In genomic region chr4:63291658-63292057, GRCm38 (mm10) we compare ENCODE assay signal across 15 mouse cellular contexts. TPM values are rescaled to one million over a fixed set of nuclear protein-coding genes. Genes with fewer than 3 reads are reported as not detected.
DNase-seq lines count a peak whose midpoint lies in the region; ATAC-seq and TF ChIP-seq lines count a peak whose summit lies in the region.
"Had no signal": no experiment of that assay in that cellular context is flagged by ENCODE, and none has a peak within 500 bp of the region (broad histone marks: within the 10 kb centered on the region; RNA-seq: fewer than 3 reads in every experiment).

No protein-coding gene starts in this region.

- H3K4me3 ChIP-seq in heart, embryonic 15.5 days = no peak overlapping the region
- no peak overlapping the region for H3K4me3 ChIP-seq in midbrain, embryonic 11.5 days (ENCODE audit: low read depth, low read length)
- no peak overlapping the region for H3K4me3 ChIP-seq in midbrain, postnatal 0 days (ENCODE audit: low read depth, low read length)
- H3K4me3 ChIP-seq in forebrain, postnatal 0 days (ENCODE audit: low read depth, low read length) = no peak overlapping the region
- H3K4me3 ChIP-seq: megakaryocyte, embryonic 14.5 days had no signal

- no peaks in the 10 kb centered on the region for H3K36me3 ChIP-seq in heart, embryonic 15.5 days
- no peaks in the 10 kb centered on the region for H3K36me3 ChIP-seq in midbrain, embryonic 11.5 days (ENCODE audit: control insufficient read depth, insufficient read depth, low read length)
- H3K36me3 ChIP-seq in midbrain, postnatal 0 days (ENCODE audit: insufficient read depth, low read length) = no peaks in the 10 kb centered on the region
- H3K36me3 ChIP-seq in forebrain, postnatal 0 days (ENCODE audit: insufficient read depth) = no peaks in the 10 kb centered on the region

- peak overlapping the region; percentile 69 for H3K27ac ChIP-seq in heart, embryonic 15.5 days
- no peak overlapping the region for H3K27ac ChIP-seq in midbrain, embryonic 11.5 days (ENCODE audit: low read depth, low read length)
- H3K27ac ChIP-seq in midbrain, postnatal 0 days (ENCODE audit: low read depth, low read length) = no peak overlapping the region
- H3K27ac ChIP-seq in forebrain, postnatal 0 days (ENCODE audit: low read depth, low read length) = no peak overlapping the region

- no peaks in the 10 kb centered on the region for H3K9me3 ChIP-seq in heart, embryonic 15.5 days (replicated peaks)
- H3K9me3 ChIP-seq in midbrain, embryonic 11.5 days (ENCODE audit: control insufficient read depth, low read length) = no peaks in the 10 kb centered on the region
- no peaks in the 10 kb centered on the region for H3K9me3 ChIP-seq in midbrain, postnatal 0 days (ENCODE audit: low read length)
- H3K9me3 ChIP-seq in forebrain, postnatal 0 days (ENCODE audit: low read length) = no peaks in the 10 kb centered on the region
- H3K9me3 ChIP-seq: megakaryocyte, embryonic 14.5 days had no signal

- DNase-seq in heart, postnatal 14 days = no peak
- DNase-seq in midbrain, embryonic 11.5 days (ENCODE audit: low spot score, missing footprints) = peak; percentile 67
- DNase-seq in midbrain, postnatal 0 days (ENCODE audit: low spot score) = no peak
- DNase-seq in forebrain, postnatal 0 days = no peak
- DNase-seq in spleen, postnatal 36 days (ENCODE audit: low spot score in 2 of 2) = no peak
- no peak for DNase-seq in gastrocnemius, postnatal 14 days
- DNase-seq: thymus, postnatal 4 days had no signal

- H3K27me3 ChIP-seq in heart, embryonic 15.5 days = no peaks in the 10 kb centered on the region
- H3K27me3 ChIP-seq in midbrain, embryonic 11.5 days (ENCODE audit: control insufficient read depth, insufficient read depth, low read length) = no peaks in the 10 kb centered on the region
- H3K27me3 ChIP-seq in midbrain, postnatal 0 days (ENCODE audit: insufficient read depth, low read length) = no peaks in the 10 kb centered on the region
- no peaks in the 10 kb centered on the region for H3K27me3 ChIP-seq in forebrain, postnatal 0 days (ENCODE audit: insufficient read depth, low read length)

- intact Hi-C loops in heart, postnatal 14 days (cut with DNase I) = no loop called here
- intact Hi-C loops in gastrocnemius, postnatal 14 days (cut with DNase I; ENCODE audit: low total_unique reads) = no loop called here

- H3K4me2 ChIP-seq in heart, embryonic 15.5 days = no peak overlapping the region
- no peak overlapping the region for H3K4me2 ChIP-seq in midbrain, embryonic 11.5 days
- H3K4me2 ChIP-seq in midbrain, postnatal 0 days (ENCODE audit: low read depth, low read length, poor library complexity, severe bottlenecking) = no peak overlapping the region
- no peak overlapping the region for H3K4me2 ChIP-seq in forebrain, postnatal 0 days (ENCODE audit: low read depth)
- H3K4me2 ChIP-seq: liver, embryonic 11.5 days had no signal

- no peak for TF ChIP-seq CTCF in midbrain, postnatal 0 days (IDR thresholded peaks at IDR 0.05)
- TF ChIP-seq CTCF in forebrain, postnatal 0 days (IDR thresholded peaks at IDR 0.05; ENCODE audit: low read depth) = no peak

- WGBS in heart, embryonic 15.5 days = 82% methylated on average over 4 of the region's 4 CpGs
- 91% methylated on average over 4 of the region's 4 CpGs for WGBS in midbrain, embryonic 11.5 days
- 81% methylated on average over 4 of the region's 4 CpGs for WGBS in midbrain, postnatal 0 days
- 67% methylated on average over 4 of the region's 4 CpGs for WGBS in forebrain, postnatal 0 days

- no peak overlapping the region for H3K9ac ChIP-seq in heart, embryonic 15.5 days
- no peak overlapping the region for H3K9ac ChIP-seq in midbrain, embryonic 11.5 days (ENCODE audit: low read length)
- no peak overlapping the region for H3K9ac ChIP-seq in midbrain, postnatal 0 days (replicated peaks; ENCODE audit: low read length, poor library complexity, severe bottlenecking)
- no peak overlapping the region for H3K9ac ChIP-seq in forebrain, postnatal 0 days

- ATAC-seq in heart, embryonic 15.5 days (replicated peaks; ENCODE audit: insufficient number of reproducible peaks, insufficient read depth, low FRiP score, low read depth) = no peak
- no peak for ATAC-seq in midbrain, embryonic 11.5 days (ENCODE audit: low FRiP score)
- no peak for ATAC-seq in midbrain, postnatal 0 days (ENCODE audit: low FRiP score)
- peak; percentile 9 for ATAC-seq in forebrain, postnatal 0 days

- peaks cover 24% of the 10 kb centered on the region for H3K4me1 ChIP-seq in heart, embryonic 15.5 days (replicated peaks)
- no peaks in the 10 kb centered on the region for H3K4me1 ChIP-seq in midbrain, embryonic 11.5 days (ENCODE audit: control insufficient read depth, insufficient read depth, low read length)
- no peaks in the 10 kb centered on the region; the same call in 1 of the 2 replicates for H3K4me1 ChIP-seq in midbrain, postnatal 0 days (ENCODE audit: insufficient read depth, low read length)
- H3K4me1 ChIP-seq in forebrain, postnatal 0 days (ENCODE audit: insufficient read depth) = peaks cover 3% of the 10 kb centered on the region; the same call in 1 of the 2 replicates
- H3K4me1 ChIP-seq: megakaryocyte, embryonic 14.5 days had no signal

RNA-seq across cellular contexts. Expression of gene Orm1, which starts 52.7 kb away (rescaled TPM):
- not detected in 2 replicates for polyA plus RNA-seq in heart, embryonic 15.5 days (2015; fragmentation: Nextera tagmentation; extraction: Ambion mirVana)
- under 1 TPM; 0.50 to 0.78 TPM for total RNA-seq in heart, postnatal 14 days (2021)
- polyA plus RNA-seq in midbrain, embryonic 11.5 days (2014; fragmentation: Nextera tagmentation; extraction: Ambion mirVana) = not detected in 2 replicates
- not detected in 2 replicates for total RNA-seq in midbrain, postnatal 0 days (2014; rRNA removed)
- not detected in 2 replicates for polyA plus RNA-seq in midbrain, postnatal 0 days (2015; fragmentation: Nextera tagmentation; extraction: Ambion mirVana)
- not detected in 2 replicates for total RNA-seq in forebrain, postnatal 0 days (2014; rRNA removed)
- not detected in 2 replicates for polyA plus RNA-seq in forebrain, postnatal 0 days (2015; fragmentation: Nextera tagmentation; extraction: Ambion mirVana)
- total RNA-seq in gastrocnemius, postnatal 14 days (2021) = not detected
- total RNA-seq: heart, postnatal 4 days; layer of hippocampus, postnatal 14 days had no signal
- polyA plus RNA-seq: brain, embryonic 14.5 days; kidney, postnatal 0 days; liver, embryonic 11.5 days; neural tube, embryonic 11.5 days had no signal
